Comparison of ENCODE assay signal across 12 mouse cellular contexts in the genomic region with DNA sequence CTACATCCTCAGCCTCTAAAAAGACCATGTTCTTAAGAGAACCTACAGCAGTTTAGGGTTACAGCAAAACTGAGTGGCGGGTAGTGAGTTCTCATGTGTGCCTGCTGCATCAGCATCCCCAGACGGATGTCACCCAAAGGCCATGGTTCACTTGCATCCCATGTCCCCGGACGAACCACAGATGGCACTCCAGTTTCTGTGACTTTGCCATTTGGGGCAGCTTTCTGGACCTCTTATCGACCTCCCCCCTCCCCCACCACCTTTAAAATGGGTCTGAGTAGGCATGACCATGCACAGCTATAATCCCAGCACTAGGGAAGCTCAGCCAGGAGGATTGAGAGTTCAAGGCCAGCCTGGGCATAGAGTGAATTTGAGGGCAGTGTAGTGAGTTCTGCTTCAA.
"Had no signal": no experiment of that assay in that cellular context is flagged by ENCODE, and none has a peak within 500 bp of the region (broad histone marks: within the 10 kb centered on the region; RNA-seq: fewer than 3 reads in every experiment).

No protein-coding gene starts in this region.

- DNase-seq: kidney, adult 9 months; kidney, postnatal 4 days; liver, embryonic 13.5 days; lung, adult 2 months had no signal

- H3K9me3 ChIP-seq: limb, embryonic 12.5 days; liver, embryonic 13.5 days; megakaryocyte, embryonic 14.5 days; midbrain, embryonic 15.5 days; neural tube, embryonic 12.5 days; stomach, embryonic 15.5 days had no signal

- H3K27ac ChIP-seq: limb, embryonic 12.5 days; macrophage; midbrain, embryonic 15.5 days; neural tube, embryonic 12.5 days; stomach, embryonic 15.5 days had no signal

- H3K4me2 ChIP-seq: limb, embryonic 12.5 days; liver, embryonic 13.5 days; midbrain, embryonic 11.5 days; midbrain, embryonic 15.5 days; neural tube, embryonic 12.5 days; stomach, embryonic 15.5 days had no signal

- H3K9ac ChIP-seq: limb, embryonic 12.5 days; liver, embryonic 13.5 days; midbrain, embryonic 15.5 days; neural tube, embryonic 12.5 days; stomach, embryonic 15.5 days had no signal

- ATAC-seq: midbrain, embryonic 15.5 days had no signal

- H3K4me3 ChIP-seq: layer of hippocampus, adult 2 months; limb, embryonic 12.5 days; liver, embryonic 13.5 days; megakaryocyte, embryonic 14.5 days; midbrain, embryonic 15.5 days; neural tube, embryonic 12.5 days; stomach, embryonic 15.5 days had no signal

- H3K27me3 ChIP-seq: limb, embryonic 12.5 days; liver, embryonic 13.5 days; megakaryocyte, embryonic 14.5 days; midbrain, embryonic 15.5 days; neural tube, embryonic 12.5 days; stomach, embryonic 15.5 days had no signal
